Mouse (Mus musculus) forebrain, postnatal 0 days (tissue): ENCODE results near the gene Zfp120. TPM values are rescaled to one million over a fixed set of nuclear protein-coding genes. Genes with fewer than 3 reads are reported as not detected.
"Not testable (repeated sequence)": the region's sequence is repeated elsewhere in the genome, so short reads cannot be mapped to it uniquely, and the experiment has no call there.

Experiments used
- ATAC-seq: fragments of 200-750 bp; cut with Nextera tagmentation; 2 replicates; pipeline ENCODE4 v1.8.0; 2017; ENCODE audit warnings: mild to moderate bottlenecking, moderate library complexity
- DNase-seq: peaks from one replicate; pipeline ENCODE4 v3.0.0-alpha.2; 2015
- H3K27ac ChIP-seq: fragments of 300-500 bp; sonication (generic); 2 replicates; pipeline ENCODE4 v1.5.1; 2014; ENCODE audit warnings: low read depth, mild to moderate bottlenecking, antibody characterized with exemption, low read length, moderate library complexity, mixed read lengths
- H3K27me3 ChIP-seq: fragments of 300-500 bp; sonication (generic); 2 replicates; pipeline ENCODE4 v1.6.1; 2014; ENCODE audit warnings: mild to moderate bottlenecking, low read length, mixed read lengths; ENCODE audit not compliant: insufficient read depth
- H3K36me3 ChIP-seq: fragments of 300-500 bp; sonication (generic); 2 replicates; pipeline ENCODE4 v1.6.1; 2014; ENCODE audit warnings: mild to moderate bottlenecking, moderate library complexity; ENCODE audit not compliant: insufficient read depth
- H3K4me1 ChIP-seq: fragments of 300-500 bp; sonication (generic); 2 replicates; pipeline ENCODE4 v1.6.1; 2014; ENCODE audit warnings: antibody characterized with exemption; ENCODE audit not compliant: insufficient read depth
- H3K4me2 ChIP-seq: fragments of 300-500 bp; sonication (generic); 2 replicates; pipeline ENCODE4 v1.6.1; 2014; ENCODE audit warnings: low read depth, mild to moderate bottlenecking, moderate library complexity
- H3K4me3 ChIP-seq: fragments of 300-500 bp; sonication (generic); 2 replicates; pipeline ENCODE4 v1.5.1; 2014; ENCODE audit warnings: low read depth, low read length, mixed read lengths
- H3K9ac ChIP-seq: fragments of 300-500 bp; sonication (generic); 2 replicates; pipeline ENCODE4 v1.6.1; 2014; ENCODE audit warnings: mild to moderate bottlenecking
- H3K9me3 ChIP-seq: fragments of 300-500 bp; sonication (generic); 2 replicates; pipeline ENCODE4 v1.6.1; 2016; ENCODE audit warnings: low read length
- CTCF ChIP-seq: sonication (generic); IDR thresholded peaks from 2 replicates; pipeline ENCODE4 v1.5.1; 2016; ENCODE audit warnings: antibody characterized with exemption, control low read depth, low read depth
- WGBS: fragments of 180-500 bp; shearing (Covaris S2); extraction: QIAGEN DNeasy Blood & Tissue Kit; methylation state at CpG from one replicate; pipeline ENCODE4 v1.1.7; 2014; 5-methylcytosine and 5-hydroxymethylcytosine counted together
- polyA plus RNA-seq: library from polyadenylated mRNA; unstranded; fragments of >200 nt; fragmentation: Nextera tagmentation; extraction: Ambion mirVana; gene quantifications from 2 replicates; pipeline ENCODE4 v1.2.1, GENCODE M21; 2015
- total RNA-seq: library from RNA; depleted of rRNA; stranded (reverse); fragments of >200 nt; gene quantifications from 2 replicates; pipeline ENCODE4 v1.2.3, GENCODE M21; 2014; rRNA removed

The Zfp120 gene
- total and polyA plus RNA-seq, 2 experiments from 2014 or later: 9.0 to 15.6 TPM

GRCm38 (mm10) chr2:150111247-150111912 is 25.1 kb downstream of the Zfp120 start:
- Histone ChIP-seq H3K9ac (no peak overlapping the region), H3K27ac (no peak overlapping the region), H3K36me3 (peaks cover 18% of the 10 kb centered on the region), H3K27me3 (no peaks in the 10 kb centered on the region), H3K4me3 (no peak overlapping the region), H3K4me1 (no peaks in the 10 kb centered on the region), H3K4me2 (no peak overlapping the region), H3K9me3 (peaks cover 17% of the 10 kb centered on the region)
- ATAC-seq (no peak), DNase-seq (no peak)
- no peak for TF ChIP-seq CTCF
- 89% methylated on average over 10 of the region's 10 CpGs for WGBS

GRCm38 (mm10) chr2:150099618-150100017 is 36.9 kb downstream of the Zfp120 start:
- ATAC-seq (peak; percentile 86), DNase-seq (peak; percentile 86)
- H3K36me3 ChIP-seq, H3K9me3 ChIP-seq, H3K4me1 ChIP-seq, H3K27ac ChIP-seq, H3K27me3 ChIP-seq, H3K9ac ChIP-seq, H3K4me3 ChIP-seq, H3K4me2 ChIP-seq: not testable (repeated sequence)
- 13% methylated on average over 2 of the region's 2 CpGs for WGBS
- TF ChIP-seq CTCF: peak; percentile 69

Other genes starting within 250 kb of the Zfp120 start
- not detected in 2 replicates for gene Gm10770, start 43.0 kb upstream of the Zfp120 start, total RNA-seq
- gene Gm10770, start 43.0 kb upstream of the Zfp120 start, polyA plus RNA-seq: not detected in 2 replicates
- gene Gm14139, start 45.0 kb upstream of the Zfp120 start, total RNA-seq: 0.33 TPM in 1 of 2 replicates, not detected in the other
- gene Gm14139, start 45.0 kb upstream of the Zfp120 start, polyA plus RNA-seq: 0.11 TPM in 1 of 2 replicates, not detected in the other
- 5.8 and 7.4 TPM in 2 replicates for gene Zfp937, start 81.4 kb upstream of the Zfp120 start, total RNA-seq
- 4.1 and 6.3 TPM in 2 replicates for gene Zfp937, start 81.4 kb upstream of the Zfp120 start, polyA plus RNA-seq
- 0.90 and 4.5 TPM in 2 replicates for gene Gm21994, start 118.9 kb upstream of the Zfp120 start, total RNA-seq
- 2.0 and 2.1 TPM in 2 replicates for gene Gm21994, start 118.9 kb upstream of the Zfp120 start, polyA plus RNA-seq
- gene Gm14124, start 120.8 kb upstream of the Zfp120 start, total RNA-seq: 0.08 and 0.62 TPM in 2 replicates
- not detected in 2 replicates for gene Gm14124, start 120.8 kb upstream of the Zfp120 start, polyA plus RNA-seq
- 4.7 TPM in 1 of 2 replicates, not detected in the other for gene Gm10130, start 187.0 kb upstream of the Zfp120 start, total RNA-seq
- 1.4 and 1.5 TPM in 2 replicates for gene Gm10130, start 187.0 kb upstream of the Zfp120 start, polyA plus RNA-seq
- 18.3 and 21.6 TPM in 2 replicates for gene 3300002I08Rik, start 226.1 kb upstream of the Zfp120 start, total RNA-seq
- 10.4 and 11.0 TPM in 2 replicates for gene 3300002I08Rik, start 226.1 kb upstream of the Zfp120 start, polyA plus RNA-seq